Mouse (Mus musculus): ENCODE data around the gene Mkrn1. TPM values are rescaled to one million over a fixed set of nuclear protein-coding genes. Genes with fewer than 3 reads are reported as not detected.

The Mkrn1 gene
- polyA plus RNA-seq (2017; shearing (Covaris generic)) = 100 to 1,000 TPM; 163 to 167 TPM

DNA sequence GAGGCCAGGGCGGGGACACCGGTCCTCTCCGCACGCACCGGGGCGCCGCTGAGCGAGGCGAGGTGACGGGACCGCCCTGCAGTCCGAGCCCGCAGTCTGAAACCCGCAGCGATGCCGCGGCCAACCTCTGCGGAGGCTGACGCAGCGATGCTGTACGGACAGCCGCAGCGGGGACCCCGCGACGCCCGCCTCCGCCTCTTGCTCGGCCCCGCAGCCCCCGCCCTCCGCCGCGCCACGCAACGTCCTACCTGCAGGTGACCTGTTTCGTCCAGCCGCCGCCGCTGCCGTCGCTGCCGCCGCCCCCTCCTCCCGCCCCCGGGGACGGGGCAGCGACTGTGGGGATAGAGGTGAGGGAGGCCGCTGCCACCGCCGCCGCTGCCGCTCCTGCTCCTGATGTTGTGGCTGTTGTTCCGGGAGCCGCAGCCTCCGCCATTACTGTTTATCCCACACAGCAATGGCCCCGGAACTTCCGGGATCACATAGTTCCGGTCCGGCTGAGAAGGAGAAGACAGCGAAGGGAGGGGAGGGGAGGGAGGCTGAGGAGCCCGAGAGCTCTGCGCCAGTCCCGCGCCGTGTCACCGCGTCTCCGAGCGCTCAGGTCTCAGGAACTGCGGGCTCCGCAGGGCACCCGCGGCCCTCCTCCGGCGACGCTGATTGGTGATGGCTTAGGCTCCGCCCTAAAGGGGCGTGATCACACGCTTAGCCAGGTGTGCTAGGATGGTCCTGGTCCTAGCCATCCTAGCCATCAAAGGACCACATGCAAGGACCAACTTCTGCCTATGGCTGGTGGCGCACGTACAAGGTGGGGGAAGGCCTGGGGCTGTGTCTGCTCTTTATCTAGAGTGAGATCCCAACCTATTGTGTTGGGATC lies at the start of gene Mkrn1:
Gene Mkrn1 (minus strand): TSS at position 612 of the 871 bp plus-strand sequence.

DNA sequence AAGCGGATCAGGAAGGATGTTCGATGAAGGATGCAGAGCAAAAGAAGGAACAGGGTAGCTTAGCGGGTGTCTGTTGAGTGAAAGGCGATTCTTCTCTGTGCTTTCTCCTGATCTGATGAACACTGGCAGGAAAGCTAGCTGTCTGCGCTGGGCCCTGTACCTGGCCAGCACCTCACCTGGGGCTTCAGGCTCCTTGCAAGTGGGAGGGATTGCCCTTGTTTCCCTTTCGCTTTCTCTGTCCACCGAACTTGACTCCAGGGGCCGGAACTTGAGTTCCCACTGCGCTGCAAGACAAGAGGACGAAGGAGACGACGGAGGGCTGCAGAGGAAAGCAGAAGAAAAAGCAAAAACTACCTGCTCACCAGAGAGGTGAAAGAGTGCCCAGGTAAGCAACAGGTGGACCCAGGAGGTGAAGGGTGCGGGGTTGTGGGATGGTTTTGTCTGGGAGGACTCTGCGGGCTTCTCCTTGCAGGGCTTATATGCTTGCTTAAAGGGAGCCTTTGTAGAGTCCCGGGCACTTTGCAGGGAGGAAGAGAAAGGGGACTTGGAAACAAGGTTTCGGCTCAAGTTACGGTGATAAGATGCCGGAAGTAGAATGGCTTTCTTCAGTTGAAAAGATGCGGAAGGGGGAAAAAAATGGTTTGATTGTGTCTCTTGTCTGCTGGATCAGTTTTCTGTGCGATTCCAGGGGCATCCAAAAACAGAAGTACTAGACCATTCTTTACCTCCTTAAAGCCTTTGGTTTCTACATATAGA lies 39.0 kb downstream of the Mkrn1 start, which contains the start of gene Rab19:
Gene Rab19 (plus strand): TSS at position 51 of the 756 bp plus-strand sequence.

DNA sequence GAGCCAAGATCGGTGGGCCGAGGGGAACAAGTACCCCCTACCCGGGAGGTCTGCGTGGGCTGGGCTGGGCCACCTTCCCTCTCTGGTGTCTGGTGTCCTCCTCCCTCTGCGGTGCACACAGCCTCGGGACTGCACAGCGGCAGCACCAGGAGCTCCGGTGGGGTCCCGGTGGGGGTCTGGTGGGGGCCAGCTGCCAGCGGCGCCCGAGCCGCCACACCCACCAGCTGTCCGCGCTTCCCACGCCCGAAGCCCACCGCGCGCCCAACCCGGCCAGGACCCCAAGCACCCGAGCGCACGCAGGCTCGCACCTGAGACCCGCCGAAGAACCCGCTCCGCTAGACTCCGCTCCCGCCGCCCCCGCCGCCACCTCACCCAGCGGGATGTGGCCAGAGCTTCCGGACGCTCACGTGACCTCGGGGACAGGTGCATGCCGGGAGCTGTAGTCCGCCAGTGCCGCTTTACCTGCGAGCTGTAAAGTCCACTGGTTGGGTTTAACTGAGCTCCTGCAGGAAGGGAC lies 42.9 kb downstream of the Mkrn1 start, which contains the start of gene Slc37a3:
Gene Slc37a3 (minus strand): TSS at position 365 of the 517 bp plus-strand sequence.

Other genes starting within 250 kb of the Mkrn1 start
- 10 to 100 TPM; 31.2 to 38.9 TPM for gene Kdm7a, start 213.7 kb downstream of the Mkrn1 start, polyA plus RNA-seq (2017; shearing (Covaris generic))
- 10 to 100 TPM; 42.7 to 52.3 TPM for gene Slc37a3, start 42.8 kb downstream of the Mkrn1 start, polyA plus RNA-seq (2017; shearing (Covaris generic))
- gene Rab19, start 39.3 kb downstream of the Mkrn1 start, polyA plus RNA-seq (2017; shearing (Covaris generic)) = 10 to 100 TPM; 49.2 to 49.3 TPM
- gene Dennd2a, start 137.4 kb upstream of the Mkrn1 start, polyA plus RNA-seq (2017; shearing (Covaris generic)) = 1 to 10 TPM; 1.1 to 9.2 TPM
- gene Adck2, start 153.4 kb upstream of the Mkrn1 start, polyA plus RNA-seq (2017; shearing (Covaris generic)) = 10 to 100 TPM; 65.6 to 81.4 TPM
- 1 to 10 TPM; 2.5 to 3.3 TPM for gene Gm42420, start 165.3 kb upstream of the Mkrn1 start, polyA plus RNA-seq (2017; shearing (Covaris generic))
- 100 to 1,000 TPM; 103 to 113 TPM for gene Ndufb2, start 172.1 kb upstream of the Mkrn1 start, polyA plus RNA-seq (2017; shearing (Covaris generic))